Mouse (Mus musculus): ENCODE measurements at regions not wholly inside any gene's neighbourhood (a gene's known extent, or its start where the extent isn't known, plus 50 kb on each side); places are given as distances from the start of the nearest gene placed in this dataset.
"Not testable (repeated sequence)": the region's sequence is repeated elsewhere in the genome, so short reads cannot be mapped to it uniquely, and the experiment has no call there.

DNA sequence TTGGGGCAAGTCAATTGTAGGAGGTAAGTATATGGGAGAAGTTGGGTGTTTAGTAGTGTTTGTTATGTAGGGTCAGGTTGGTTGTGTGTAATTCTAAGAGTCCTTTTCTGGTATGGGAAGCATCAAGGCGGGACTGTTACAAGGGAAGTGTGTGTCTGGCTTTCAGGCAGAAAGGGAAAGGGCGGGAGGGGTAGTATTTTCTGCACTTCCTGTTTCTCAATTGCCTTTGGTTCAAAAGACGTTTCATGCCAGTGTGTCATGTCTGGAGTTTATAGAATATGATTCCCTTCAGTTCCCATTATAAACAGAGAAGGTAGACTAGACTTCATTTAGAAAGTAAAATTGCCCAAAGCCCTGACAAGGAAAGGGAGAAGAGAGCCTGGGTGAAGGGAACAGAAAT, 107.7 kb upstream of the Cwc22 start:
- DNase-seq: no peak

DNA sequence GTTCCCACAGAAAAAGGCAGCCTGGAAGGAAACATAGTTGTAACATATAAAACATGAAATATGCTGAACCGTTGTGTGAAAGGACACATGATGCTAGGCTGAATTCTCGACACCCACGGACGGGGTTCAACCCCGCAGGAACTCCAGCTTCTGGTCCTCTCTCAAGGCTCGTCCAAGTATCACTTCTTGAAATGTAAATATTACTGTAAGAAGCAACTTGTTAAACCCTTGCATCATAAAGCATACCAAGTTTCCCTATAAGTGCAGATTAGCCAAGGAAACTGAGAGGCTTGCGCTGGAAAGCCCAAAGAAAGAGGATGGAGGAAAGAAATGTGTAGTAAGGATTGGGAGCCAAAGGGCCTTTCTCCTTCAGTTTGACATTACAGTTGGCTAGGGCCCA, 104.4 kb upstream of the Cwc22 start:
- DNase-seq: no peak

DNA sequence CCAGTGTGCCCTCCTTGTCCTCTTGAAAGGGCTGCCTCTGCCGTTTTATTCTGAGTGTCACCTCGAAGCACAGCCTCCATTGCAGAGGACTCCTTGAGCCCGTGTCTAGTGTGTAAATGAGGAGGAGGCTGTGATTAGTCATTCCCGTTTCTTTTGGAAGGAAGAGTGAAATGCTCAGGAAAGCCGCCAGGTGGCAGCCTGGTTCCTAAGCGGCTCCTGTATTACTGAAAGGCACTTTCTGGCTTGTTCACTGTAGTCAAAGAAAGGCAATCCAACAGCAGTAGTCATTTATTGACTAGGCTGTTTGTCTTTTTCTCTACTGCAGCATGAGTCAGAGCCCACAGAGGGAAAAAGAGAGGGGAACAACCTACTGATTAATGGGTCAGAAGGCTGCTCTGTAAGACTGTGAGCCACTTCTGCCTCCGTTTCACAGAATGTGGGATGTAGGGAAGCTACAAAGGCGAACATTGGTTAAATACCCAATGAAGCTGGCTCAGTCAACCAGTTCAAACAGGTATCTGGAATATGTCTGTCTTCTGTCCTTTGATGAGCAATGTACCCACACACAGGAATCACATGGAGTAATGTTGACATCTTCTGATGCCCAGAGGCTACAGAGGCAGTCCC, 103.2 kb upstream of the Cwc22 start:
- peak; percentile 87 for DNase-seq

DNA sequence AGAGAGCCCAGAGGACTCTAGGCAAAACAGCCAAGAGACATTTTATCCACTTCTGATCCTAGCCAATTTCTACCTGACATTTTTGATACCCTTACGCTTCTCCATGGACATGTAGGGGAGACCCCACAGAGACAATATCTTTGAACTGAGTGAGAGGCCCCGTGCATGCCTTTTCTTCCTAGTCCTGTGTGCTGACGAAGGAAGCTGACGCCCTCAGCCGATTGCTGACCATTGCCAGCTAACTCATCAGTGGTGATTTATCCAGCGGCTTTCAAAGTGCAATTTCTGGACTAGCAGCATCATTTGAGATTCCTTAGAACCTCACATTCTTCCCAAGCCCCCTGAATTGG, 102.5 kb upstream of the Cwc22 start:
- no peak for DNase-seq

DNA sequence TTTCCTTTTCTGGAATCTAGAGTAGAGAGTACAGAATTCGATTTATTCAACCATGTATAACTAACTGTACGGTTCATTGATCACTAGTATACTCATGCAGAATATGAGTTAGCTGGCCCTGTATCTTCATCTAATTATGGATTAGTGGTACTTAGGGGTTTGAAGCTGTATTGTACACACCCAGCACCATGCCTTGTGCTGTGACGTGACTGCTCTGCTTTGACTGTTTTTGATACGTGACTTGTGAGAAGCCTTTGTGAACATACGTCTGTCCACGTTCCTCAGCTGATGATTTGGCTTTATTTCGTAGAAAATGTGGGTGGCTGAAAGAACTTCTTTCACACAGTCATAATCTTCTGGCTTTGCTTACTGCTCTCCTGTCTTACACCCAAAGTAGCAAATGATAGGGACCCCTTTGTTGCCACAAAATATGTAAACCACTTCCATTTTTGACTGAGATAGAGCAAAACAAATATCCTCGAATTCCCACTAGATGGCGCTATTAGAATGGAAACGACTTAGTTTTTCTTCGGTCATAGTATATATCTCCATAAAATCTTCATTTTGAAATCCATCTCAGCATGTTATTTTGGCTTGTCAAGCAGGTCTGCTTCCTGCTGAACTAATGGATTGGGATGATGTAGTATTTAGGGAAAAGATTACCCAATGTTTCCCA, 102.0 kb upstream of the Cwc22 start:
- no peak for DNase-seq

DNA sequence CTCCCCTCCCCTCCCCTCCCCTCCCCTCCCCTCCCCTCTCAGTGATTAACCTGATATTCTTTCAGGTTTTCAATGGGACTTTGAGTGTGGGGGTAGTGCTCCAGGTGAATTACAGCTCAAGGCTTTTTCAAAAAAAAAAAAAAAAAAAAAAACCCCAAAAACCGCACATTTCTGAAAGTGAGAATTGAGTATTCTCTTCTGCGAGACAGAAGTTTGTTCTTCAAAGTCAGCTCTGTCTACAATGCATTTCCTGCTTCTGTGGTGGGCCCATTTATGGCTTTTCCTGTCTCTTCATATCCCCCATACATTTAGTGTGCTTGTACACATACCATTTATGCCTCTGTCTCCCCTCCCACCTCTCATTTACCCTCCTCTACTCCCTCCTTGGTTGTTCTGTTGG, 81.1 kb upstream of the Cwc22 start:
- no peak for DNase-seq

DNA sequence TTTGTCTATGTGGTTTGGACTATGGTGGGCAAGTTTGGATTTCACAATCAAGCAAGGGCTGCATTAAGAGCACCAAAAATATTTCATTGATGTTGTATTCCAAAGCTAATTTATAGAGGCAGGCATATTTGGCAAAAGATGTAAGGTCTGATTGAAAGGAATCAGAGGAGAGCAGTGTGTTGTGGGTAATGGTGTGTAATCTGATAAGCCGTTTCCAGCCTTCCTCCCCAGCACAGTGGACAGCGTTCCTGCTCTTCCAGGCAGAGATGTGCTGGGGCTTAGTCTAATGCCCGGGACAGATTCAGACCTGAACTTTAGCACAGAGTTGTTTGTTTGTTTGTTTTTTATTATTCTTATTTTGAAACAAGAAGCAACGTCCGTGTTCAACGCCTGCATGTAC, 80.6 kb upstream of the Cwc22 start:
- DNase-seq: no peak

DNA sequence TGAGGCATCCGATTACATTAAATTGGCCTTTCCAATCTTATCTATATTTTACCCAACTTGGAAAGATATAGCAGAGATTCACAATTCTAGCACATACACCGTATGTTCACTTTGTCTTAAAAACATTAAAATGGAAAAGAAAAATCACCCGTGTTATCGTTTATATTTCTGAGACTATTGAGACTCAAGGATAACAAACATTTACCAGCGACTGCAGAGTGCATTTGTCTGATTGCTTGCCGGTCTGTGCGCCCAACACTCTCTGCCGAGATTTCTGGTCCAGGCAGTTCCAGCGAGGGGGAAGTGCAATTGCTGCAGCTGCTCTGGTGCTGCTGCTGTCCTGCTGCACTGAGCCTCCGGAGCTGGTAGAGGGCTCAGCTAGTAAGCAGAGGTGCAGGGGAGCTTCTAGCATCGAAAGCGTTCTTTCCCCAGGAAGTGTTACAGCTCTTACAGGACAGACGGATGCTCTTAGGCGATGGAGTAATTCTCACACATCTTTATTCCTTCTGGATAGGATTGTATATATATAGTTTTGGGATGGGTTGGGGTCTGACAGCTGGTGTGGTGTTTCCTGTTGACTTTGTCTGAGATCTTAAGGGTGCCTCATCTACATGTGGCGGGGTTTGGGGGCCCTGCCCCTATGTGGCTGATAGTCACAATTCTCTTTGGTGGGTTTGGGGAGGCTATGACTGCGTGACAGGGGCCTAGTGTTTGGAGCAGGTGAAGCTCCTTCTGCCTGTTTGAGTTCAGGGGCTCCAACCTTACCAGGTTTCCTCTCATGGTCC, 79.7 kb upstream of the Cwc22 start:
- DNase-seq: no peak

DNA sequence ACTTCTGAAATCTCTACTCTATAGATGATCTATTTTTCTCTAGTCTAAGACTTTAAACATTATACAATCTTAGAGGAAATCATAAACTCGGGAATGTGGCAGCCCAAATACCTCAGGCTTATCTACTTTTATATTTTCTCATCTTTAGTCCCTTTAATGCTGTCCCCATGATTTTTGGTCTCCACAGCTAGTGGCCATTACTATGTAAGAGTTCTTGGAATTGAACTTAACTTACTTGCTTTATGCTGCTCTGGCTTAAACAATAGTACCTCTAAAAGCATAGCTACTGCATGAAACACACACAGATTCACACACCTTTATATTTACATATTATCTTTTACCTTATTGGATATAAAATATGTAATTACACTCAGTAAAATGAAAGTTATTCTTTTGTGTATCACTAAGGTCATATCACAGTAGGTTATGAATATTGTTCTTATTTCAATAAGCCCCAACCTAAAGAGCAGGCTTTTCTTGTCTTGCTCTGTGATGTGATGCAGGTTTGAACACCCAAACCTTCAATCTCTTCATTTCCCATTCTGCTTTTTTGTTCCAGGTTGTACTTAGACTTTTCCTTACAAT, 78.9 kb upstream of the Cwc22 start:
- no peak for DNase-seq

DNA sequence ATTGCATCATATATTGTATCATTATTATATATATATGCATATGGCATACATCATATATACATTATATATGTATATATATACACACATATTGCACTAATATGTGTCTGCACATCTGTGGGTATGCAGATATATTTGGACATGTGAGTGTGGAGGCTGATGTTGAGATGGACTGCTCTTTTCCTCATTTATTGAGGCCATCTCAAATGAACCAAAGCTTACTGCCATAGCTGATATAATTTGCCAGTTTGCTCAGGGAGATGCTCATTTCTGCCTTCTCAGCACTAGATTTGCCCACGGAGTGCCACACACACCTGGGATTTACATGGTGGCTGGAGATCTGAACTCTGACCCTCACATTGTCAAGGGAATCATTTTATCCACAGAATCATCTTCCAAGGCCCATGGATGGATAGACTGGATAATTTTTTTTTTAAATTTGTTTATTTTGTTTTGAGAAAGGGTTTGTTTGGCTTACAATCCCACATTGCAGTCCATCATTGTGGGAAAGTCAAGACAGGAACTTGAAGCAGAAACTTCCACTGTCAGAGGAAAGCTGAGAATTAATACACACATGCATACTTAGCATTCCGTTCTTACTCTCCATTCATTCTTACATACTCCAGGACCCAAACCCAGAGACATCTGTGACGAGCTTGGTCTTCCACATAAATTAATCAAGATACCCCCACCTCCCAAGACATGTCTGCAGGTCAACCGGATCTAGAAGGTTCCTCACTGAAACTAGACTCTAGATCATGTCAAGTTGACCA, 77.9 kb upstream of the Cwc22 start:
- no peak for DNase-seq

DNA sequence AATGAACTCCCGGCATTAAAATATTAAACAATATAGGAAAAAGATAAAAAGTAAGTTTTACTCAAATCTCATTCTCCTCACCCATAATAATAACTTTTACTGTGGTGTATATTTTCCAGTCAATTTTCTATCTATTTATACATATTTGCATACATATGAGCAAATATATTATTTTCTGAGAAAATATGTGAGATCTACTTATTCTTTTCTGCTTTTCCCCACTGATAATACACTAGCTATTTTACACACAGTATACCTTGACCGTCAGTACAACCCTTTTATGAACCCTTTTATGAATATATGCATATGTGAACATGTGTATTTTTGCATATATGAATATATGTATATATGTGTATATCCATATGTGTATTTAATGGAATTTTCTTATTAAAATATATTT, 77.2 kb upstream of the Cwc22 start:
- no peak for DNase-seq

DNA sequence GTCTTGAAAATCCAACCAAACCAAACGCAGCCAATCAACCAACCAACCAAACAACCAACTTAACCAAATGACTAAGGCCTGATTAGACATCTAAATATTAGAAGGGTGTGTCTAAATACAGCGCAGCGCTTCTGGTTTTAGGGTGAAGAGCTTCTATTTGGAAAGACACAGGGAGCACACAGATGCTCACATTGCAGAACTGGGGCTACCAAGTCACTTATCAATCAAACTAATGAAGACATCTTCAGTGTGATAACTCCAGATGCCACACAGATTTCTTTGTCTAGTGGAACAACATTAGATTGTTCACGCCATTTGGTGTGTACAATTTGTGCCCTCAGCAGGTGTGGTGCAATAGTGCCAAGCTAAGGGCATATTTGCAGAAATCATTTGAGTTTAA, 76.6 kb upstream of the Cwc22 start:
- DNase-seq: no peak

DNA sequence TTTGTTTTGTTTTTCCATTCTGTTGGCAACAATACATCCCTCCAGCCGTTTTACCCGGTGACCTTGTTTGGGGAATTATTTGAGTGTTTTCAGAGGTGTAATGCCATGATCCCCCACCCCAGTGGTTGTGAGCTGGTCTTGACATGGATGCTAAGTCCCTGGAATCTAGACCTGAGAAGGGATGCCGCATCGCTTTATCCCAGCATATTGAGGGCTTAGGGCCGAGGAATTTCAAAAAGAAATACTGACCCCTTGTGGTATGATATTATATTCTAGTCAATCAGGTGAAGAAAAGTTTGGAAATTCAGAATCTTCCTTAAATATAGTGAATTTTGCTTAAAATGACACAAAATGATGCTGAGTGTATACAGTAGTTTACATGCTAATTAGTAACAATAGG, 75.7 kb upstream of the Cwc22 start:
- DNase-seq: no peak

DNA sequence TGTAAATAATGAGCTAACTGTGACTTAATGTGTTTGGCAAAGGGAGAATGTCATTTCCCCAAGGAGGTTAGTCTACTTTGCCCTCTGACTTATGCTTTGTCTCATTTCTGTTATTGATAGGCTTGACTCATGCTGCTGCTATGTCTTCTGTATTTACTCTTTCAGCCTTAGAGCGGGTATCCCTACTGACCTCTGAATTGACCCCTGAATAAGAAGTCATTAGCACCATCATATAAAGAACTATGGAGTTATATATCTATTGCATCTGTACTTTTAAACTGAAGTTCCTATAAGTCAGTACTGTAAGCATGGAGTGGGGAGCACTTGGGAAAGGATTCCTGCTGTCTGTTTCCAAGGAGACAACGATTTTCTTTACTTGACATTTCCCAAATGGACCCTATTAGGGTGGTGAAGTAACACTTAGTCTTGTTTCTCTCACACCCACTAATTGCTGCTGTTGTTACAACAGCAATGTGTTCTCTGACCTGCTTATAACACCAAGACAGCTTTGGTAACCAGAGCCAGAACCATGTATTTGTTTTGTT, 75.3 kb upstream of the Cwc22 start:
- DNase-seq: no peak

DNA sequence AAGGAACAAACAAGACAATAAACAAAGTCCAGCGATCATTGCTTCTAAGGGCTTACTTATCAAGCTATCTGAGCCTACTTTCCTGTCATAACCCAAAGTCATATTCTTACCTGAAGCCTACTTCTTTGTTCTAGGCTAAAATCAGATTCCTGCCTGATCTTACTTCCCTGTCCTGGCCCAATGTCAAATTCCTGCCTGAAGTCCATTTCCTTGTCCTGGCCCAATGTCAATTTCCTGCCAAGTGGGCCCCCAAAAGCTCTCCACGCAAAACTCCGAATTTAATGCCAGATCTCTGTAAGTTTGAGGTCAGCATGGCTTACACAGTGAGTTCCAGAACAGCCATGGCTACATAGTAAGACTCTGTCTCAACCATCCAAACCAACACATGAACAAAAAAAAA, 74.3 kb upstream of the Cwc22 start:
- DNase-seq: no peak

DNA sequence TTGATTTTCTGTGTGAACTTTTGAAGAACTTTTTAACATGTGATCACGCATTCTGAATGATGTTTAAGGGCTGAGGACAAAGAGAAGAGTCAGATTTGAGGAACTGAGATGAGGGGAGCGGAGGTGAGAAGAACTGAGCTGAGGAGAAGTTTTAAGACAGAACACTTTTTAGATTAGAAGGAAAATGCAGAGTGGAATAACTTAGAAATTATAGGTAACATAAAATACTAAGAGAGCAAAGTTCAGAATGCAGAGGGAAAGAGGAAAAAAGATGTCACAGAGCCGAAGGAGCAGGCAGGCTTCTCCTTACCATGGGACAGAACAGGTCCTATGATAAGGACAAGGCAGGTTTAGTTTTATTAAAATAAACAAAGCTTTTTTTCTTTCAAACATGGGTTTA, 73.7 kb upstream of the Cwc22 start:
- DNase-seq: no peak

DNA sequence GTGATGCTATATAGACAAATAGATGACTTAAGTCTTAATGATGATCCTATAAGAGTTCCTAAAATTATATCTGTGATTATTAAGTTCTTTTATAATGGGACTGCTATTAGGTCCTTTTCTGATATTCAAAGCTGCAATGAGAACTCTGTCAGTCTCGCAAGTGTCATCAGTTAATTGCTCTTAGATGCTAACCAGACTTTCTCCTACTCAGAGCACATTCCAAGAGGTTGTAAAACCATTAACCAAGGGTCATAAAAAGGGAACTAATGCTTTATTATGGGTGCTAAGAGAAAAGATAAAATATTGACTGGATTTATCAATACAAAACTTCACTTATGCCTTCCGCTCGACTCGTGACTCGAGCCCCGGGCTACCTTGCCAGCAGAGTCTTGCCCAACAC, 66.3 kb upstream of the Cwc22 start:
- not testable (repeated sequence) for DNase-seq

DNA sequence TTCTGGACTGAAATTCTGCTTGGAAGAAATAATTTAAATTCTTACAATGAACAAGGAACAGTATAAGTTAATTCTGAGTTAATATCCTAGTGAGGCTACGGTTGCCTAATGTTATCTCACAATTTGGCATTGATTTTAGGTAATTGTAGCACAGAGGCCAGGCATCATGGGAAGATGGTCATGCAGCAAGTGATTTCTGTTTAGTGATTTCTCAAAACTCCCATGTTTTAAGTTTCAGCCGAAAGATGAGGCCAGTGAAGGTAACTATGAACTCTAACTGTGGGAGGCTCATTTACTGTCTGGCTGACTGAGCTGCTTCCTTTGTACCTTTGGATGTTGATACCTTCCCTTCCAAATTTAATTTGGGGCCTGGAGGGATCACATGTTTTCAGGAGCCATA, 65.6 kb upstream of the Cwc22 start:
- DNase-seq: no peak

DNA sequence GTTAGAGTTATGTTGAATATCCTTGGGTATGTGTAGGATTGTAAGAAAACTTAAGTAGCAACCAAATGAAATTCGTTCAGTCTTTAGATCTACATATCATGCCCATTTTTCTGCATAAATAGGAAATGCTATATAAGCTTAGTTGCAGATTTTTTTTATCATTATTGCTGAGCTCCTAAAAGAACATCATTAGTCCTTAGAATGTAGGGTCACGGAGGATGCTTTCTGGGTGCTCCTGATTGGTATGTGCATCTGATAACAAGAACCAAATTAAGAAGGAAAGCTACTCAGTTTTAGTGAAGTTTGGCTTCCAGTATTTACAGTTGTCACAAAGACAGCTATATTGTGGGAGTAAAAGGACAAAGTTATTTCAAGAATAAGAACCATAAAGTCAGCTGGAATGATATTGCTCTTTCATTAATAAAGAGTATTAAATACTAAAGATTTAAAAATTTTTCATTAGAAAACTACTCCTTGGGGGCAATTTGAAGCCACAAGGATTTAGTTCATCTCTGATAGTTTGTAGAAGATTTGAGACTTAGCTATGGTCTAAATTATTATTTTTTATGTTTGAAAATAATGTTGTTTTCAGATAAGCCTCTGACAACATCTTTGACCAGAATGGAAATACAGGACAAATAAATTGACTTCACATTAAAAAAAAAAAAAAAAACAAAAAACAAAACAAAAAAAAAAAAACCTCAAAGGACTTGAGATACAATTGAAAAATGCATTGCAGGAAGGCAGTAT, 65.1 kb upstream of the Cwc22 start:
- DNase-seq: no peak

DNA sequence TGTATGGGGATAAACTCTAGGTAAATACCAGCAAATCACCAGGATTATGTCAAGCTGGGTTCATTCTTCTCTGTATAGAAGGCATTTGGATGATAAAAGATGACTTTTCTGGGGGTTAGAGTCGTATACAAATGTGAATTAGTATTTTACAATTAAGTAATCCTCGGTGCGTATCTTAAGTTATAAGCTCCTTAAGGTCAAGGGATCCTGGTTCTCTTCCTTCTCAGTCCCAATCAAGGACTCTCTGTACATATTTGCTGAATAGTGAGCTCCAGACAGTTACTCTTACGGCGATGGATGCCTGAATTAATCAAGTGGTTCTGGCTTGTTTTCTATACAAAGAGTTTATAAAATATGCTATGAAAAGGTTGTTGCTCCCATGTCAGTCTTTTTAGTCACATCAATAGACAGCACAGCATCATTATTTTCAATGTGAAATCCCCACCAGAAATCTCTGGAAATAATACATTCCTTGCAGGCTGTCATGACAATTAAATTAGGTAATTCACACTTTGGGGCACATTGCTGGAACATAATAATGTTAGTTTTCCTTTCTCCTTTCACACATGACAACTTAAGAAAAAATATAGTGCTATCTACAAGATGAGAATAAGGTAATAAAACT, 64.0 kb upstream of the Cwc22 start:
- DNase-seq: no peak

DNA sequence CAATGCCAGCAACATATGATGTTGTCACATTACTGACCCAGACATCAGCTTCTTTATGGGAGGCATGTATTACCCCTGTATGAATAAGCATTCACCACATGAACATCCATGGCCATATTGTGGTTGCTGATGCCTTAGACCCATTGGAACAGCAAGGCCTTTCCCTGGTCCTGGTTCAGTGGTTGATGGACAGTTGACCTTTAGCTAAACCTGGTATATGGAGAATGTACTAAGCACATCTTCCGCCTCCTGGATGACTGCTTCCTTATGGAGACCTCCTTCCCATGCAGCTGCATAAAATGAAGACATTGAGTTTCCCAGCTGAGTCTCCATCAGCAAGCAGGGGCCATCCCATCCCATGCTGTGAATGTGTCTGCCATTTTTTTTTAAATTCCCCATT, 61.9 kb upstream of the Cwc22 start:
- no peak for DNase-seq
